Mouse (Mus musculus): Measurements from ENCODE around the gene Pxylp1.

Pxylp1 gene

GRCm38 (mm10) chr9:96824857-96825256, 67.6 kb downstream of the Pxylp1 start:
- no peak for DNase-seq (ENCODE audit: low read depth, low spot score)

GRCm38 (mm10) chr9:96824026-96824425, 68.4 kb downstream of the Pxylp1 start:
- no peak for DNase-seq (ENCODE audit: low read depth, low spot score)

GRCm38 (mm10) chr9:96823541-96823940, 68.9 kb downstream of the Pxylp1 start:
- no peak for DNase-seq (ENCODE audit: low read depth, low spot score)

GRCm38 (mm10) chr9:96823005-96823404, 69.5 kb downstream of the Pxylp1 start:
- DNase-seq (ENCODE audit: low read depth, low spot score): no peak

GRCm38 (mm10) chr9:96818822-96819481, 73.5 kb downstream of the Pxylp1 start:
- DNase-seq (ENCODE audit: low read depth, low spot score): no peak

GRCm38 (mm10) chr9:96818128-96818821, 74.2 kb downstream of the Pxylp1 start:
- peak; percentile 84 for DNase-seq (ENCODE audit: low read depth, low spot score)

GRCm38 (mm10) chr9:96811996-96812395, 80.5 kb downstream of the Pxylp1 start:
- DNase-seq (ENCODE audit: low read depth, low spot score): no peak

- DNase-seq (ENCODE audit: low read depth, low spot score): no peak
Observed at GRCm38 (mm10) chr9:96800131-96800825, 92.2 kb downstream of the Pxylp1 start.

- DNase-seq (ENCODE audit: low read depth, low spot score): no peak
Observed at GRCm38 (mm10) chr9:96797311-96797710, 95.2 kb downstream of the Pxylp1 start.

- DNase-seq (ENCODE audit: low read depth, low spot score): peak; percentile 28
Observed at GRCm38 (mm10) chr9:96795399-96795928, 97.0 kb downstream of the Pxylp1 start.

GRCm38 (mm10) chr9:96794601-96795000, 97.9 kb downstream of the Pxylp1 start:
- no peak for DNase-seq (ENCODE audit: low read depth, low spot score)

- DNase-seq (ENCODE audit: low read depth, low spot score): no peak
Observed at GRCm38 (mm10) chr9:96792543-96792942, 99.9 kb downstream of the Pxylp1 start.

GRCm38 (mm10) chr9:96790389-96791007, 102.0 kb downstream of the Pxylp1 start:
- DNase-seq (ENCODE audit: low read depth, low spot score): no peak

GRCm38 (mm10) chr9:96789906-96790305, 102.6 kb downstream of the Pxylp1 start:
- DNase-seq (ENCODE audit: low read depth, low spot score): no peak

GRCm38 (mm10) chr9:96787797-96788196, 104.7 kb downstream of the Pxylp1 start:
- no peak for DNase-seq (ENCODE audit: low read depth, low spot score)

GRCm38 (mm10) chr9:96785871-96786342, 106.6 kb downstream of the Pxylp1 start:
- DNase-seq (ENCODE audit: low read depth, low spot score): no peak

- DNase-seq (ENCODE audit: low read depth, low spot score): no peak
Observed at GRCm38 (mm10) chr9:96785187-96785586, 107.3 kb downstream of the Pxylp1 start.

- DNase-seq (ENCODE audit: low read depth, low spot score): no peak
Observed at GRCm38 (mm10) chr9:96783667-96784066, 108.8 kb downstream of the Pxylp1 start.

- DNase-seq (ENCODE audit: low read depth, low spot score): no peak
Observed at GRCm38 (mm10) chr9:96783258-96783657, 109.2 kb downstream of the Pxylp1 start.

GRCm38 (mm10) chr9:96782062-96782461, 110.4 kb downstream of the Pxylp1 start:
- no peak for DNase-seq (ENCODE audit: low read depth, low spot score)
